Mouse (Mus musculus): ENCODE measurements around the gene Sez6l. TPM values are rescaled to one million over a fixed set of nuclear protein-coding genes. Genes with fewer than 3 reads are reported as not detected.

The Sez6l gene
- total and polyA plus RNA-seq, 2 experiments from 2014 or later = 43.5 to 80.1 TPM

DNA sequence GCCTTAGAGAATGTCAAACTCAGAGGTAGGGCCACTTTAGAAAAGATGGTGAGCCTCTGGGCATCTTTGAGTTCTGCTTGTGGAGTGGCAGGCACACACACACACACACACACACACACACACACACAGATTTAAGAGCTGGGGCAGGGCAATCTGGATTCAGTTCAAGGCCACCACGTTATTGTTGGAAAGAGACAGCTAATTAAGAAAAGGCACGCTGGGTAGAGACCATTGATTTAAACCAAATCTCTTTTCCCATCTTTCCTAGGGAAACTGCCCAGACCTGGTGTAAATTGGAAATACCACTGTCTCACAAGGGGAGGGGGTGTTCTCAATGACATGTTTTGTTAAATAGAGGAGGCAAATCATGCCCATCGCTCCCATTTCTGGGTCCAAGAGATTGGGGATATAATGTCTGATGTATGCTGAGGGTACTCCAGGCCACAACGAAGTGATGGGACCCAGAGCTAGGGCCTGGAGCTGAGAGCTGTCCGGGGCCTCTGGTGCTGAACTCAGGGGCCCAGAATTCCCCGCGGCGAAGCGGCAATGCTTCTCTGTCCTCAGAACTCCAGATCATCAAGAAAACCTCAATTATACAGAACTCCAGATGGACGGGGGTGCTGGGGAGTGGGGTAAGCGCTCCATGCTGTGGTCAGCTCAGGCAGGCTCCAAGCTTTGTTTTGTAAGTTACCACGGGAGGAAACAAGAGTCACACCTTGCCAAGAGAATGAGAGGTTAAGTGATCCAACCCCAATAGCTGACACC lies 1.7 kb downstream of the Sez6l start:
- H3K9ac ChIP-seq (replicated peaks; ENCODE audit: low read length) = peak overlapping the region; percentile 91
- 0 out of 2 replicates have a peak overlapping the region, but pooled peaks have one; percentile 89 for H3K27ac ChIP-seq
- H3K27me3 ChIP-seq (ENCODE audit: insufficient read depth, low read length) = no peaks in the 10 kb centered on the region
- 4% methylated on average over 12 of the region's 12 CpGs for WGBS
- DNase-seq (ENCODE audit: low spot score) (peak; percentile 48), ATAC-seq (no peak)
- no peaks in the 10 kb centered on the region for H3K36me3 ChIP-seq (ENCODE audit: insufficient read depth, low read length)
- TF ChIP-seq CTCF (IDR thresholded peaks at IDR 0.05; ENCODE audit: low read depth) = no peak
- H3K4me3 ChIP-seq (ENCODE audit: low read length) = peak overlapping the region; percentile 81
- peaks cover 29% of the 10 kb centered on the region for H3K4me1 ChIP-seq (ENCODE audit: insufficient read depth, low read length)
- no peaks in the 10 kb centered on the region for H3K9me3 ChIP-seq (ENCODE audit: low read length)
- H3K4me2 ChIP-seq (ENCODE audit: low read depth, low read length) = peak overlapping the region; percentile 75

DNA sequence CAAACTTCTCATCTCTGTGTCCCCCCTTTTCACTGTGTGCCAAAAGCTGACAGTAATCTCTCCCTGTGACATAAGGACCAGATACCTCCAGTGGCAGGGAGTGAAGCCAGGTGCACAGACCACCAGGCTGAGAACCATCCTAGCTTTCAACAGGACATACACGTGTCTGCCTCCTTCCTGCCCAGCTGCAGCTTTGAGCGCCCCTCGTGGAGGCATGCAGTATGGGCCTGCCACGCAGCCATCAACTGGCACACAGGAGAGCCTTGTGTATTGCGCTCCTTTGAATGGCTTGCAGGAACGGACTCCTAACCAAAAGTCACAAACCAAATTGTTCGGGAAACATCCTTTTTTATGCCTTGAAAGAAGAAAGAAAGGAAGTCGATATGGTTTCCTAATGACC lies 3.1 kb downstream of the Sez6l start:
- Histone ChIP-seq H3K27me3 (ENCODE audit: insufficient read depth, low read length) (no peaks in the 10 kb centered on the region), H3K4me3 (ENCODE audit: low read length) (peak overlapping the region; percentile 81), H3K9ac (replicated peaks; ENCODE audit: low read length) (peak overlapping the region; percentile 41), H3K27ac (peak overlapping the region; percentile 22; the same call in 1 of the 2 replicates), H3K9me3 (ENCODE audit: low read length) (no peaks in the 10 kb centered on the region), H3K4me2 (ENCODE audit: low read depth, low read length) (peak overlapping the region; percentile 75), H3K4me1 (ENCODE audit: insufficient read depth, low read length) (peaks cover 29% of the 10 kb centered on the region), H3K36me3 (ENCODE audit: insufficient read depth, low read length) (no peaks in the 10 kb centered on the region)
- DNase-seq (ENCODE audit: low spot score) (peak; percentile 93), ATAC-seq (peak; percentile 70)
- 5% methylated on average over 8 of the region's 8 CpGs for WGBS
- TF ChIP-seq CTCF (IDR thresholded peaks at IDR 0.05; ENCODE audit: low read depth) = peak; percentile 99

DNA sequence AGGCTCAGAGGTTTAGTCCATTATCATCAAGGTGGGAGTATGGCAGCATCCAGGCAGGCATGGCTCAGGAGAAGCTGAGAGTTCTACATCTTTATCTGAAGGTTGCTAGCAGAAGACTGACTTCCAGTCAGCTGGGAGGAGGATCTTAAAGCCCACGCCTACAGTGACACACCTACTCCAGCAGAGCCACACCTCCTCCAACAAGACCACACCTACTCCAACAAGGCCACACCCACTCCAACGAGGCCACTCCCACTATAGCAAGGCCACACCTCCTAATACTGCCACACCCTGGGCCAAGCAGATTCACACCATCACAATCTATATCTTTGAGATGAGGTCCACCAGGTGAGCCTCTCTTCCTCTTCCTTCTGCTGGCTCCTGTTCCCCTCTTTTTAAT lies 4.8 kb downstream of the Sez6l start:
- TF ChIP-seq CTCF (IDR thresholded peaks at IDR 0.05; ENCODE audit: low read depth) = no peak
- H3K9me3 ChIP-seq (ENCODE audit: low read length) = no peaks in the 10 kb centered on the region
- no peak overlapping the region for H3K27ac ChIP-seq
- H3K9ac ChIP-seq (replicated peaks; ENCODE audit: low read length) = no peak overlapping the region
- no peak overlapping the region for H3K4me3 ChIP-seq (ENCODE audit: low read length)
- 70% methylated on average over 2 of the region's 2 CpGs for WGBS
- DNase-seq (ENCODE audit: low spot score) (no peak), ATAC-seq (no peak)
- H3K27me3 ChIP-seq (ENCODE audit: insufficient read depth, low read length) = no peaks in the 10 kb centered on the region
- peaks cover 4% of the 10 kb centered on the region; the same call in 1 of the 2 replicates for H3K36me3 ChIP-seq (ENCODE audit: insufficient read depth, low read length)
- peak overlapping the region; percentile 75; the same call in 1 of the 2 replicates for H3K4me2 ChIP-seq (ENCODE audit: low read depth, low read length)
- peaks cover 14% of the 10 kb centered on the region for H3K4me1 ChIP-seq (ENCODE audit: insufficient read depth, low read length)

DNA sequence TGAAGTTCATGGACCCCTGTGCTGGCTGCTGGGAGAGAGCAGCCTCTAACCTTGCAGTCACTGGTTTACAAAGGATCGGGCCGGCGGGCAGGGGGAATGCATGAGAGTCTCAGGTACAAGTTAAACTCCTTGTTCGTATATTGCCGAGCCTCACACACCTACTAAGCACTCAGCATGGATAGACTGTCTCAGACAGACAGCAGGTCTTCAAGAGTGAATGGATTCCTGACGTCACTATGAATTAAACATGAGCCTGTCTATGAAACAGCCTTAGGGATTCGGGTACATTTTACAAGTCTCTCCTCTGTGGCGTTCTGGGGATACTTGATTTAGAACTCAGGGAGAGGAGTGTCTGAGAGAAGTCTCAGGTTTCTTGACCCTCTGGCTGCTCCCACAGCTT lies 11.5 kb downstream of the Sez6l start:
- no peak for TF ChIP-seq CTCF (IDR thresholded peaks at IDR 0.05; ENCODE audit: low read depth)
- H3K27ac ChIP-seq = no peak overlapping the region
- H3K9me3 ChIP-seq (ENCODE audit: low read length) = no peaks in the 10 kb centered on the region
- no peak overlapping the region for H3K9ac ChIP-seq (replicated peaks; ENCODE audit: low read length)
- H3K36me3 ChIP-seq (ENCODE audit: insufficient read depth, low read length) = peaks cover 5% of the 10 kb centered on the region; the same call in 1 of the 2 replicates
- no peak overlapping the region for H3K4me2 ChIP-seq (ENCODE audit: low read depth, low read length)
- peaks cover 13% of the 10 kb centered on the region; the same call in 1 of the 2 replicates for H3K4me1 ChIP-seq (ENCODE audit: insufficient read depth, low read length)
- no peak overlapping the region for H3K4me3 ChIP-seq (ENCODE audit: low read length)
- WGBS = 48% methylated on average over 8 of the region's 8 CpGs
- no peak for ATAC-seq
- no peaks in the 10 kb centered on the region for H3K27me3 ChIP-seq (ENCODE audit: insufficient read depth, low read length)
- no peak for DNase-seq (ENCODE audit: low spot score)

DNA sequence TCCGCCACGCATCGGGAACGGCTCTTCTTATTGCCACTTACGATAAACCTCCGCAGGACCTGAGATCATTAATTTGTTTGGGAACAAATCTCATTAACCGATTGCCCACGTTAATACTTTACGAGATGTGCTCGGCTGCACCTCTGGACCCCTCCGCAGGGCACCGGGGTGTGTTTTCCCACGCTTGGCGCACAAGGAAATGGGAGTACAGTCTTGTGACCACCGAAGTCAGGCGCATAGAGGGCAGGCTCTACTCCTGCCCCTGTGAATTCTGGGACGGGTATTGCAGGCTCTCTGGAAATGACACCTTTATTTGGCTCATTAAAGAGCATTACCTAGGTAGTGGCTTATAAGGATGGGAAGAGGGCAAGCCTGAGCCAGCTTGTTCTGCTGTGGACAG lies 11.9 kb downstream of the Sez6l start:
- TF ChIP-seq CTCF (IDR thresholded peaks at IDR 0.05; ENCODE audit: low read depth) = no peak
- Histone ChIP-seq H3K9ac (replicated peaks; ENCODE audit: low read length) (no peak overlapping the region), H3K27ac (no peak overlapping the region), H3K4me2 (ENCODE audit: low read depth, low read length) (no peak overlapping the region), H3K9me3 (ENCODE audit: low read length) (no peaks in the 10 kb centered on the region), H3K36me3 (ENCODE audit: insufficient read depth, low read length) (peaks cover 5% of the 10 kb centered on the region; the same call in 1 of the 2 replicates), H3K4me3 (ENCODE audit: low read length) (no peak overlapping the region), H3K27me3 (ENCODE audit: insufficient read depth, low read length) (no peaks in the 10 kb centered on the region), H3K4me1 (ENCODE audit: insufficient read depth, low read length) (peaks cover 13% of the 10 kb centered on the region; the same call in 1 of the 2 replicates)
- DNase-seq (ENCODE audit: low spot score) (no peak), ATAC-seq (no peak)
- WGBS = 78% methylated on average over 17 of the region's 17 CpGs

DNA sequence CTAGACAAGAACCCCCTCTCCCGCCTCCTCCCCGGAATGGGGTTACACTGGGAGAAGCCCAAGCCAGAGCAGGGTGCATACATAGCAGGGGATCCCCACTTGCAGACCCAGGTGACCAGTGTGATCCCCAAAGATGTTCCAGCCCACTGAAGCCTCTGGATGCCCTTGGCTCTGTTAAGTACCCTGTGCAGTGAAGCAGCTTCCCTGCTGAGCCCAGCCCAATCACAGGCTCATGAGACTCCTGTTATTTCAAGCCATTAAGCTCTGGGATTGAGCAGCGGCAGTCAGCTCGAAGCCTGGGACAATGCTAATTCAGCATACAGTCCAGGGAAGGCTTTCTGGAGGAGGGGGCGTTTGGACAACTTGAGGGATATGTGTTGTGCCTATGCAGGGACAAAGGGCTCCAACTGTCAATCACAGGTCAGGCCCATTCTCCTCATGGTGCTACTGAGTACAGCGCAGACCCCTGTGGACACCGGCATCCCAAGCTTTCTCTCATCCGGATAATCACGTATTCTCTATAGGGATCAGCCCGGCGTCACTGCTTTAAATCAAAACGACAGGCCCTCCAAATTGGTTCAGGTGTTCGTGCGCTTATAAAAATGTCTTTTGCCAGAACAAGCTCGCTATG lies 16.0 kb downstream of the Sez6l start:
- H3K4me2 ChIP-seq (ENCODE audit: low read depth, low read length) = no peak overlapping the region
- H3K4me1 ChIP-seq (ENCODE audit: insufficient read depth, low read length) = peaks cover 18% of the 10 kb centered on the region; the same call in 1 of the 2 replicates
- no peaks in the 10 kb centered on the region for H3K9me3 ChIP-seq (ENCODE audit: low read length)
- H3K27me3 ChIP-seq (ENCODE audit: insufficient read depth, low read length) = no peaks in the 10 kb centered on the region
- H3K27ac ChIP-seq = 0 out of 2 replicates have a peak overlapping the region, but pooled peaks have one; percentile 23
- WGBS = 33% methylated on average over 15 of the region's 15 CpGs
- ATAC-seq (peak; percentile 46; the same call in 1 of the 2 replicates), DNase-seq (ENCODE audit: low spot score) (no peak)
- TF ChIP-seq CTCF (IDR thresholded peaks at IDR 0.05; ENCODE audit: low read depth) = no peak
- no peak overlapping the region for H3K4me3 ChIP-seq (ENCODE audit: low read length)
- 0 out of 2 replicates have a peak overlapping the region, but pooled peaks have one; percentile 13 for H3K9ac ChIP-seq (replicated peaks; ENCODE audit: low read length)
- no peaks in the 10 kb centered on the region for H3K36me3 ChIP-seq (ENCODE audit: insufficient read depth, low read length)
